Mouse (Mus musculus): ENCODE results near the gene Socs2.

The Socs2 gene

DNA sequence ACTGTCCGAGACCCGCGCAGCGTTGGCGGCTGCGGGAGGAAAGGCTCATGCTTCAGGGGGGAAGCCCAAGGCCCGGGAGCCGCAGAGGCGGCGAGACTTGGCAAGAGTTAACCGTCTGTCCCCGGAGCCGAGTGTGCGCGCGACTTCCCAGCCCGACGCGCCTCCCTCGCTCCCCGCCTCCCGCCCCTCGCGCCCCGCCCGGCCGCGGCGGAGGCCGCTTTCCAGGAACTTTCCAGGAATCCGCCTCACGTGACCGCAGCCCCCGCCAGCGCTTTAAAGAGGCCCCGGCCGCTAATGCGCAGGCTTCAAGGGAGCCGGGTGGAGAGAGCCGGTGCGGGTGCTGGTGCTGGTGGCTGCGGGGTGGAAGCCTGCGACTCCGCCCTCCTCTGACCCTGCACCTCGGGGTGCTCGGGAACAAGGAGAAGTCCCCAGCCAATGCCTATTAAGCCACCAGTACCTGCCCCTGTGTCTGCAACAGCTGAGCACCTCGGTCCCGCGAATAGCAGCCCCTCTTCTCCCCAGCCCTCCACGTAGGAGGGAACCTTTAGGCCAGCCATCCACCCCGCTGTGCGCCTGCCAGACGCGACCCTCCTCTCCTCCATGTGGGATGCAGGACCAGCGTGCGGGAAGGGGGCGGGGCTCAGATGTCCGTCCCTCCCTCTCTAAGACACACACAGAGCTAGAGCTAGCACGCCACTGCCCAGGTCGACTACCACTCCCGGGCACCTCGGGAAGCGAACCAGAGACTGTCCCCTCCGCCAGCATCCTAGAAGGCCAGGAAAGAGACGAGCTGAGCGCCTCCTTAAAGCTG lies at the start of gene Socs2:
Socs2 (minus strand) TSS at position 496 of the 811 bp plus-strand sequence.
- peak; percentile 80 for DNase-seq (ENCODE audit: low spot score)

DNA sequence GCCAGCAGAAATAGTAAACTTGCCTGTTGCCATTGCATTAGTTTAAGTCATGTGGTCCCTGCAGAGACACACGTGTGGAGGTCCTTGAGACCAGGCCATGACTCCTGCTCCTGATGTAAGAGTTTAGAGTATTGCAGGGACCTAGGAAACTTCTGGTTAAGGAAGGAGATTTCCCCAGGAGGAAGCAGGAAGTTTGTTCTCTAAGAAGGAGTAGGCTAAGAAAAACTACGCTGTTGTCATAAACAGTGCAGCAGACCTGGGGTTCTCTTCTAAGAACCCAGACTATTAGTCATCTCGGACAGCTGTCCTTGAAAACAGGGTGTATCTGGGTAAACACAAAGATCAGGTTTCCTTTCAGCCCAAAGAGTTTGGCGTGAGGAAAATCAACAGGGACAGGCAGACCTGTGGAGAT lies 48.5 kb upstream of the Socs2 start:
- DNase-seq (ENCODE audit: low spot score) = no peak

DNA sequence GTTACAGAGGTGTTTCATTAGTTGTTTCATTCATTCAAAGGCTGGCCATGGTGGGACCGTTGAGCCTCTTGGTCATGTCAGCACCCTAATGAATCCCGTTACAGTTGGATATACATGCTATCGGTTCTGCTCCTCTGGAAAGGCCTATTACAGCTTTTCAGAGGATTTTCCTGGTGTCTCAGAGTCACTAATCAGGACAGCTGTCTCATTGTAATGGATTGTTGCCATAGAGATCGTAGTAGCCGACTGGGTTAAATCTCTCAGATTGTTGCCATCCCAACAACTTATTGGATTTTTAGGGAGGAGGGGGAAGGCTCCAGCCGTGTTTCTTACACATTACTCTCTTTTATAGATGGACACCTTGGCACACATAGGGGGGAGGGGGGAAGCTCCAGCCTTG lies 47.5 kb upstream of the Socs2 start:
- no peak for DNase-seq (ENCODE audit: low spot score)

DNA sequence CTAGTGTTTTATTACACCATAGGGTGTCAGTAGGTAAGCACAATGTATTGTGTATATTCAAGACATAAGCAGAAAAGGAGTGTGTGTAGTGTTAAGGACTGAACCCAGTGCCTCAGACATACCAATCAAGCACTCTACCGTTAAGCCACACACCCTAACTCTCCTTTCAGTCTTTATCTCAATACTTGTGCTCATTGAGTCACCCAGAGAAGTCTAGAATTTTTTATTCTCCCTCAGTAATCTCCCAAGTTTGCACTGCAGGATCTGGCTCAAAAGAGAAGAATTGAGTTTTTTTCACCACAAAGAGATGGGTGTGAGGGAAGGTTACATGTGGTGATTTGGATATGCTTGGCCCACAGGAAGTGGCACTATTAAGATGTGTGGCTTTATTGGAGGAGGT lies 45.3 kb upstream of the Socs2 start:
- DNase-seq (ENCODE audit: low spot score) = no peak

DNA sequence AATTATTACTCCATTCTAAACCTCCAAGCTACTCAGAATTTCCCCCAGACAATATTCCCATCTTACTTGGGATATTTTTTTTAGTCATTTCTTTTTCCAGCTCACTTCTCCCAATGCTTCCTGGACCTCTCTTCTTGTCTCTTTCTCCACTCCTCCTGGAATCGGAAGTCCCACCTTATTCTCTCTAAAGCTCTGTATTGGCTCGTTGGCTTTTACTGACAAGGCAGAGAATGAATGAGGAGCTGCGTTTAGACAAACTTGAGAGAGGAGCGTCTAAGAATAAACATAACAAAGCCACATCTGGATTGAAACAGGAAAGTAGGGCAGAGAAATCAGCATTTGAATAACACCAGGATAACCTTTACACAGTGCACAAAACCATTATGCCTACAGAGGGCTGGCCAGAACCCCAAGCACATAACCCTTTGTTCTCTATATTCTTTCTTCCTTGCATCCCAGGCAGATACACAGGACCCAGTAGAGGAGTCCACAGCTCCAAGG lies 44.1 kb upstream of the Socs2 start:
- no peak for DNase-seq (ENCODE audit: low spot score)

DNA sequence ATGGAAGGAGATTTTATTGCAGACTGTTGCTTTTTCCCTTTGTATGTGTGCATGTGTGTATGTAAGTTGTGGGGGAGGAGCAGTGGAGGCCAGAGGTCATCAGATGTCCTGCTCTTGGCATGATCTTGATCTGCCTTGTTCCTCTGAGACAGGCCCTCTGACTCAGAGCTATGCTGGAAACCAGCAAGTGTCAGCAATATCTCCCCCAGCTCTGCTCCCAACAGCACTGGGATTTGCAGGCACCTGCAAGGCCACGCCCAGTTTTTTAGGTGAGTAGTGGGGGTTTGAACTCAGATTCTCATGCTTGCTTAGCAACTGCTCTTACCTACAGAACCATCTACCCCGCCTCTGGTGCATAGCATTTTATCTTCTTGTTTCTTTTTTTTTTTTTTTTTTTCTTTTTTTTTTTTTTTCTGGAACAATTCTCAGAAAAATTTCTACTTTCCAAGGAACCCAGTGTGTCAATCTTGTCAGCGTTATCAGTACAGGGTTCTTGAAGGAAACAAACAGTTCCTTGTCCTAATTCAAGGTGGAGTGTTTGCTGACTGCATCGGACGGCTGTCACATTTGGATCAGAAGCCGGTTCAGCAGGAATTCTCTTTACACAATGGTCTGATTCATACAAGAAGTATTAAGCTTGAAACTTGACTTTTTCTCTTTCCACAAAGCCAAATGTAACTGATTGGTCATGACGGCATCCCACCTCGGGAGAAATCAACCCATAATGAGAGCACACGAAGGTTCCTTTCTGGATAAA lies 41.2 kb upstream of the Socs2 start:
- no peak for DNase-seq (ENCODE audit: low spot score)

DNA sequence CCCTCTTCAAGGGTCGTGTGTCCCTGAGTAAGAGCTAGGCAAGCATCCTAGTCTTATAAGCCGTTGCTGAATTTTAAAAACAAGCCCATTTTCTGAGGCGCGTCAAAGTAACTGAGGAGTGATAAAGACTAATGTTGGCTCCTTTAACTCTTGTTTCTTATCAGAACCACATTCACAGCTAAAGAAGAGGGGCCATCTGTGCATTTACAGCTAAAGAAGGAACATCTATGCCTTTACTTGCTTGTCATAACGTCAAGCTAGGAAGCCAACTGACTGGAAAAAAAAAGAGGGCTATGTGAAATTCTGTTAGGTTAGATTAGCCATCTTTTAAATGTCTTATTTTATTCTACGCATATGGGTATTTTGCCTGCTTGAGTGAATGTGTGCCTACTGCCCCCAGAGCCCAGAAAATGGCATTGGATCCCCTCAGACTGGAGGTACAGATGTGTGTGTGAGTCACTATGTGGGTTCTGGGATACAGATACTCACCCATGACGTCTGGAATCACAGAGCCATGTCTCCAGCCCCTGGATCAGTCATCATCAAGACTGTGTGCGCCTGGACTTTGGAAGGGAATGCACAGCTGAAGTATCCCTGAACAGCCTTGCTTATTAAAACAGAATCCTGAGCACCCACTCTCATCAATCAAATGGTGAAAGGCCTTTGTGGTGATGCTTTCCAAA lies 40.5 kb upstream of the Socs2 start:
- no peak for DNase-seq (ENCODE audit: low spot score)

DNA sequence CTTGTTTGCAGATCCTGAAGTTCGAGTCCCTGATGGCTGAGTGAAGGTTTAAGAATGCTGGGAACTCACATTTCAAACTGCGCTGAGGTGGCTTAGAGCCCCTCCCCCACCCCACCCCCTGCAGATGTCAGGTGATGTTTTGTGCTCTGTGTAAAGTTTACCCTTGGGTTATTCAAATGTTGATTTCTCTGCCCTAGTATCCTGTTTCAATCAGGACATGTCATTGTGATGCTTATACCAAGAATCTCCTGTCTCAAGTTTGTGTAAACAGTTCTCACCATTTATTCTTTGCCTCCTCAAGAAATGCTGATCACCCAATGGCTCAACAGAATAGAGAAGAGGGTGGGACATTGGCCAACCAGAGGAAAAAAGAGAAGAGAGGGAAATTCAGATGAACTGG lies 39.1 kb upstream of the Socs2 start:
- DNase-seq (ENCODE audit: low spot score) = no peak

DNA sequence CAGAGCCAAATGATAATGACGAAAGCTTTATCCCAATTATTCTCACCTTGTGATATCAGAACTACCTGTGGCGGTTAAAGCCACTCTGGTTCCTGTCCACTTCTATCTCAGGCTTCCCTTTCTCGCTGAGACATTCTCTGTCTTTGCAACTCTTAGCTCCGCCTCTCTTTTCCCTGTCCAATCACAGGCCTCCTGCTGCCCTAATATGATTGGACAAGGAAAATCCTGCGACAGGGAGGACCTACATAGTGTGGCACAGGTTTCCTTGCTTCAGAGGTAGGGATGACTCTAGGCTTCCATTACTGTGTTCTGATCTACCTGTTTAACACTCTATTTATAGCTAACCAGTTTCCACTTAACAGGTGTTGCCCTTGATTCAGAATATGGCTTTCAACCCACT lies 36.3 kb upstream of the Socs2 start:
- no peak for DNase-seq (ENCODE audit: low spot score)

DNA sequence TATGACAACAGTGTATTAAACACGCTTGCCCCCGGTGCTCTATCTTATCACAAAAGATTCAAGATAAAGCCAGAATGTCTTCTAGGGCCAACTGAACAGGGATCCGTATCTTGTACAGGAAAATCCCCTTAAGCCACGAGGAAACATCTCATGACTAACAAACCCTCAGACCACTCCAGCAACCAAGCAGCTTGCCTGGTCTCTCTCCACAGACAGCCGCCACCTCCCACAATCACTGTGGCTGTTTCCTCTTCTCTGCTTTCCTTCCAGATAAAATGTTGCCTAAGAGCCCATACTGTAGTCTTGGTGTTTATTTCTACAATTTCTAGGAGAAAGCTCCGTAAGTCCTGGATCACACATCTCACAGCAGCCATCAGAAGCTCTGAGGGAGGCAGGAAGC lies 32.1 kb upstream of the Socs2 start:
- no peak for DNase-seq (ENCODE audit: low spot score)

DNA sequence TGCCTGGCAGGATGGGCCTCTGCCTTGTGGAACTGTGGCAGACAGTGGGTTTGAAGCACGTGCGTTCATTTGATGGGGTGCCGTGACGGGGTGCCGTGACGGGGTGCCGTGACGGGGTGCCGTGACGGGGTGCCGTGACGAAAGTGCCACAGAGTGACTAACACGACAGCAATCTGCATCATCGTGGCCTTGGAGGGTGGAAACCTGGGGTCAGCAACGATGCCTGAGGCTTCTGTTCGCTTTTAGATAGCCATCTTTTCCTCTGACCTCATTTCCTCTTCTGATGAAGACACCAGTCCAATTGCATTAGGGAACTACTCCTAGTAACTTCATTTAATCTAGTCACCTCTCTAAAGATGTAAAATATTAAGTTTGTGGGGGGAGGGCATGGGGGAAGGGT lies 31.0 kb upstream of the Socs2 start:
- DNase-seq (ENCODE audit: low spot score) = no peak

DNA sequence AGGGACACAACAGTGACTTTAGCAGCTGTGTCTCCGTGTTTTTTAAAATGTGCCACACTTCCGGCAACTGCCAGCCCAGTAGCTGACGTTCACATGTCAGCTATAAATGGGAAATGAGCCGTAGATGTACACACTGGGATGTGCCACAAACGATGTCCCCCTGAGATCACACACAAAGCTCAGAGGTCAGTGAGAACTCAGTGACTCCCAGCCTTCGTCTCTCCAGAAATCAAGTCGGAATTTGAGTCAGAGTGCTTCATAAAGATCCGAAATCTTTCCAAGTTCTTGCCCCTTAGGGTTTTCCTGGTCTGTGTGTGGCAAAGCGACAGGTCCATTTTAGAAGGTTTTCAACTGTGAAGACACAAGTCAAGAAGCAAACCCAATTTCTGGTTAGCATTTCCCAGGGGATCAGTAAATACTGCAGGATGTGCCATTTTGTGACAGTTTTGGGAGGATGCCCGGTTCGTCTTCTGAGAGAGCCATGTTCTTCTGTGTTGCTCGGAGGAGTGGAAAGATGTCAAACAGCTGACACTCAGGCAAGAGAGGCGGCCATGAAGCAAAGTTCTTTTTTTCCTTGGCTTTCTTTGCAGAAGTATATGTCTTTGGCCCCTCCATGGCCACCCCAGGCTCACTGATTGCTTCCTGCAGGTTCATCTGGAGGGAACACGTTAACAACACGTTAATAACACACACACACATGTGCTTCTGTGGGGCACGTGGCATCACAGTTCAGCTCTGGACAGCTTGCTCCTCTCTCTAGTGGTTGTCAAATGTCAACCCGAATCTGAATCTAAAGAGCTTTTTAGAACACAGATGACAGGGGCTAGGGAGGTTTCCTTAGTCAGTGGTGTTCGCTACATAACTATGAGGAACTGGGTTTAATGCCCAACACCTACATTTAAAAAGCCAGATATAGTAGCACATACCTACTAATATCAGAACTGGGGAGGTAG lies 28.4 kb upstream of the Socs2 start:
- no peak for DNase-seq (ENCODE audit: low spot score)

DNA sequence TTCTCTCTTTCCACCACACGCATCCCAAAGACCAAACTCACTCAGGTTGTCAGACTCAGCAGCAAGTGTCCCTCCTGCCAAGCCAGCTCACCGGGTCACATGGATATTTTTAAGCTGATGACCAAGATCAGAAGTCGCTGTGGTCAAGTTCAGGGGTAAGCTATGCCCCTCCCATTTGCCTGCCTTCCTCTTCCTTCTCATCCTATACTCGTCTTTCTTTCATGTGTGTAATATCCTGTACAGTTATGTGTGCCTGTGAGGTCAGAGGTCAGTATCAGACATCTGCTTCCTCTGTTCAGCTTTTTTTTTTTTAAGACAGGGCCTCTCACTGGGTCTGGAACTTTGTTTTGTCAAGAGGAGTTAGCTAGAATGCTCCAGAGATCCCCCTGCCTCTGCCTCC lies 25.4 kb upstream of the Socs2 start:
- no peak for DNase-seq (ENCODE audit: low spot score)

DNA sequence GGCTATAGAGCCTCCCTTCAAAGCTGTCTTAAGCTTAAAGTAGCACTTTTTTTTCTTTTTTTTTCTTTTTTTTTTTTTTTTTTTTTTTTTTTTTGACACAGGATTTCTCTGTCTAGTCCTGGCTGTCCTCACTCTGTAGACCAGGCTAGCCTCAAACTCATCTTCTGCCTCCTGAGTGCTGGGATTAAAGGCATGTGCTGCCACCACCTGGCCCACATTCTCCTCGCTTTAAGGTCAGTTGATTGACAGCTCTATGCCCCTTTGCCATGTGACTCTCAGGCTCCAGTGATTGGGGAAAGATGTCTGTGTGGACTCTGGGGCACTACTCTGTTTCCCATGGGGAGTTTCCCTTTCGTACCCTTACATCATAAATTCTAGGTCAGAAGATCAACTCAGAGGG lies 23.6 kb upstream of the Socs2 start:
- no peak for DNase-seq (ENCODE audit: low spot score)

DNA sequence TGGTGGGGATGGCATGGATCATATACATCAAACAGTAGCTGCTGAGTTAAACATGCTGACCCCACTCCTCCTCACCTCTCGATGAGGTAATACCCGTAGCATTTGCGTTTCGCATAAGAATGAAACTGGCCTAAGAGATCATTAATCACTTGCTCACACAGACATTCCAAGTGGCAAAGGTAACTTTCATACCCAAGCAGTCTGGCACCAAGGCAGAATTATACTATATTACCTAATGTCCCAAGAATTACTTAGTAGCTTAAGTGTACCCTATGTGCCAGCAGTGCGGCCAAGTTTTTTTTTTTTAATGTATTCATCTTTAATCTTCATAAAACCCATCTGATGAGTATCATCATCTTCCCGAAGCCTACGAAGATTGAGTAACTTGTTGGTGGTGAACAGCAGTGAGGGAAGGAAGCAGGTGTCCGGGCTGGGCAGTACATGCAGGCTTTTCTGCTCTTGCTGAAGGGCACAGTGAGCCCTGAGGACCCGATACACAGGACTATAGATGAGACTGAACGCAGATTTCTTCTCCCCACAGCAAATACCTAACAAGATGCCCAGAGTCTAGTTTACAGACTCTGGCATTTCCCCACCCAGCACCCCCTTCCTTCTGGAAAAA lies 22.8 kb upstream of the Socs2 start:
- no peak for DNase-seq (ENCODE audit: low spot score)

DNA sequence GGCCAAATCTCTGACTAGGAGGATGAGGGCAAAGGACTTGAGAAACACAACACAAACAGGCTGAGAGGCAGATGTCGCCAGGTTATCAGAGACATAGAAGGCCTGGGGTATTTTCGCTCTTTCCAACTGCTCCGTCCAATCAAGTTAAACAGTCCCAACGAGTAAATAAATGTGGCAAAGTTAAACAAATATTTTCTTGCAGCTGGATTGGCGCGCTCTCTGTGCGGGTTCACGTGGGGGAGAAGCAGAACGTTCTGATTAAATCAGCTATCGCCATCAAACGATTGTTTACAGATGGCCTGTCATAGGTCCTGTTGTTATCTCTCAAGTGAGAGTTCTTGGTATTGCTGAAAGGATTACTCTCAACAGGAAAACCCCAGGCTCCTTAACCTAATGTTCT lies 22.0 kb upstream of the Socs2 start:
- DNase-seq (ENCODE audit: low spot score) = no peak

DNA sequence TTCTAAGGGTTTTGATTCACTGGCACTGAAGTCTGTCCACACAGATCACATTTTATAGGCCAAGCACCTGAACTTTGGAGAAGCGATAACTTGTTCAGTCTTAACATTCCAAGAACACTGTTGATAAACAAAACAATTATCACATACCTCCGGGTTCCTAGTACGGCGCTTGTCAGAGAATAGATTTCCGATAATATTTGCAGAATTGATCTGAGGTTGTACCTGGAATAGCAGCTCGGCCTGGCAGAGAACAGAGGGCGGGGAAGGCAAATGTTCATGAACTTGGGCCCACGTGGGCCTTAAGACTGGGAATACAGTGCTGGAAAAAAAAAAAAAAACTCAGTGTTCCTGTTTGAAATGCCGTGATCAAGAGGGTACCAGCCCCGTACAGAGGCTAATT lies 13.3 kb upstream of the Socs2 start:
- no peak for DNase-seq (ENCODE audit: low spot score)

DNA sequence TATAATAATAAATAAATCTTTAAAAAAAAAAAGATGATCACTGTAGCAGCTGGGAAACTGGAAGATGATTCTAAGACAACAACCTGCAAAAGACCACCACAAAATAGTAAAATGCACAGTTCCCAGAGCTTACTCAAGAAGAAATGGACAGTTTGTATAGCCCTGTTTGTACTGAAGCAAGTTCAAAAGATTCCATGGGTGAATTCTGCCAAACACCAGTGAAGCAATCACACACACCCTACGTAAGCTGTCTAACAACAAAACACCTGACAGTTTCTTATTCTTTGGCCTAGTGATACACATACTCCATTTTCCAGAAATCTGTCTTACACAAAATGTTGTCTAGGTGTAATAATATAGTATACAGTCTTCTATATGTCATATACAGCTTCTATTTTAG lies 12.1 kb upstream of the Socs2 start:
- DNase-seq (ENCODE audit: low spot score) = no peak

DNA sequence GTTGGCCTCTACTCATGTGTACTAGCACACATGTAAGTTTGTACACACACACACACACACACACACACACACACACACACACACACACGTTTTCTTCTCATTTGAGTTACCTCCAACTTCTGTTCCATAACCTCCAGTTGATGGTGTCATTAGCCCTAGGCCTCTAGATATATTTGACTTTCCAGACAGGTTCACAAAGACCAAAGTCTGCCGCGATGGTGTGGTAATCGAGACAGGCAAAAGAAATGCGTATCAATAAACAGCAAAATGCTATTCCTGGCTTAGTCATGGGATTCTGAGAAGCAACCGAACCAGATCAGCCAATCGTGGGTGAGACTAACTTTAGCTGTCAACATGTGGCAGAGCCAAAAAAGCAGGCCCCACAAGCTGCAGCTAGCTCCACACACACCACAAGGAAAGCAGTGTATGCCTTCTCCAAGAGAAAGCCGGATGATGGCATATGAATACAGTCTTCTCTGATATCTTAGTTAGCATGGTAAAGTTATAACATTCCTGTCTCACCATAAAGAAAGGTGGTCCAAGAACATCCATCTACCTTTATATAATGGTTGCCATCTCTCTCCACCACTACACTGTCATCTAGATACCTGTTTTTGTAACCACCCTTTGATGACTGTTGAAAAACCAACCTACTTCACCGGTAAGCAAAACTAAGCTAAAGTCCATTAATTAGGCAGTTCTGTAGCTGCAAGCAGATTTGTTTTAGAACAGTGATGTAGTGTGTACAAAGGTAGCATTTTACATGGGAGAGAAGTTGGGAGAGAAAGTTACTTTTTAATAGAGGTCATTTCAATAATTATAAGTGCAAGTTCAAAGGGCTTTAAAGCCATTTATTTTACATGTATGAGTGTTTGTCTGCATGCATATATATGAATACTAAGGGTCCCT lies 9.5 kb upstream of the Socs2 start:
- no peak for DNase-seq (ENCODE audit: low spot score)

DNA sequence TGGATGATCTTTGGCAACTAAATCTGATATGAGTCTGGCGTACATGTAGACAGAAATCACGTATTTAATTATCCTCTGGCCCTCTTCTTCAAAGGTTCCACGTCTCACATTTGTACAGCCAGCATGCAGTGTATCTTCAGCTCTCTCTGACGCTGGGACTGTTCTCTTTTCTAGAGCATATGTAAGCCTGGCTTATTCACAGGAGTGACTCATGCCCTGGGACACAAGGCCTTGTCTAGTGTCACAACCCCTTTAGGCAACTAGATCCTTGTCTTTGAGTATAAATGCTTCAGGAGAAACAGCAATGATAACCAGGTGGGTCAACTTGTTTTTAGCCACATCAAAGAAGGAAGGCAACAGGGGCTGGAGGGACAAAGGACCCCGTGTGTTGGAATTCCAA lies 5.7 kb upstream of the Socs2 start:
- DNase-seq (ENCODE audit: low spot score) = no peak
